ENCODE assay signal across 12 mouse cellular contexts in the genomic region with DNA sequence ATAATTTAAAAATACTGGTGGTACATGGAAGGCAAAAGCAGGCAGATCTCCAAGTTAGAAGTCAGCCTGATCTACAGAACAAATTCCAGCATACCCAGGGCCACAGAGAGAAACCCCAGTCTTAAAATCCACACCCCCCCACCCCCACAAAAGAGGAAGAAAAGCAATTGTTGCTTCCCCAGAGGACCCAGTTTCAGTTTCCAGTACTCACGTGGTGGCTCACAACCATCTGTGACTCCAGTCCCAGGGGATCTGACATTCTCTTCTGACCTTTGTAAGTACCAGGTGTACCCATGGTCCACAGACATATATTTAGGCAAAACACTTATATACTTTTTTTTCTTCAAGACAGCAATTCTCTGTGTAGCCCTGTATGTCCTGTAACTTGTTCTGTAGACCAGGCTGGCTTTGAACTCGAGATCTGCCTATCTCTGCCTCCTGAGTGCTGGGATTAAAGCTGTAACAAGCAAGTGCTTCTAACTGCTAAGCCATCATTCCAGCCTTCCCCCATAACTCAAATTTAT. TPM values are rescaled to one million over a fixed set of nuclear protein-coding genes. Genes with fewer than 3 reads are reported as not detected.
DNase-seq lines count a peak whose midpoint lies in the region; ATAC-seq and TF ChIP-seq lines count a peak whose summit lies in the region.
"Had no signal": no experiment of that assay in that cellular context is flagged by ENCODE, and none has a peak within 500 bp of the region (broad histone marks: within the 10 kb centered on the region; RNA-seq: fewer than 3 reads in every experiment).

No protein-coding gene starts in this region.

- no peak overlapping the region for H3K9ac ChIP-seq in forebrain, embryonic 15.5 days (replicated peaks)

- H3K4me3 ChIP-seq in brown adipose tissue, adult 24 weeks (ENCODE audit: insufficient read depth, low read depth, low read length) = no peak overlapping the region
- H3K4me3 ChIP-seq in myocyte = no peak overlapping the region
- no peak overlapping the region for H3K4me3 ChIP-seq in forebrain, embryonic 15.5 days

- H3ac ChIP-seq in myocyte (ENCODE audit: control insufficient read depth, insufficient read length) = no peak overlapping the region

- no peak for ATAC-seq in forebrain, embryonic 15.5 days (replicated peaks)

- H3K4me2 ChIP-seq in myocyte (ENCODE audit: low read depth) = peak overlapping the region; percentile 86
- H3K4me2 ChIP-seq in forebrain, embryonic 15.5 days (replicated peaks) = no peak overlapping the region

- intact Hi-C loops in heart, postnatal 25 days (cut with DNase I) = loop anchor here (5.0 kb wide), 1 partner anchor 35 kb away; no protein-coding TSS in a partner anchor

- H3K27me3 ChIP-seq in myocyte (ENCODE audit: control insufficient read depth, insufficient read depth, insufficient read length) = no peaks in the 10 kb centered on the region
- no peaks in the 10 kb centered on the region for H3K27me3 ChIP-seq in forebrain, embryonic 15.5 days

- peaks cover 25% of the 10 kb centered on the region for H3K4me1 ChIP-seq in brown adipose tissue, adult 24 weeks (ENCODE audit: control insufficient read depth, insufficient read depth, insufficient read length, low read length)
- peaks cover 23% of the 10 kb centered on the region for H3K4me1 ChIP-seq in forebrain, embryonic 15.5 days

- DNase-seq in heart, adult 18-20 months = peak; percentile 38 to 67
- no peak for DNase-seq in heart, postnatal 25 days (ENCODE audit: low spot score)
- peak; percentile 41 for DNase-seq in 416B (ENCODE audit: low read depth)
- DNase-seq in right cerebral cortex, postnatal 25 days = no peak
- no peak for DNase-seq in ovary, postnatal 36 days (ENCODE audit: low spot score)
- DNase-seq: cerebellum, adult 9-10 months; heart, postnatal 10 days; thymus, adult 2 months had no signal

- H3K9me3 ChIP-seq in forebrain, embryonic 15.5 days = no peaks in the 10 kb centered on the region
- H3K9me3 ChIP-seq: G1E had no signal

- 0 out of 2 replicates have a peak overlapping the region, but pooled peaks have one; percentile 12 for H3K27ac ChIP-seq in brown adipose tissue, adult 24 weeks (replicated peaks; ENCODE audit: low read depth, low read length)
- no peak overlapping the region for H3K27ac ChIP-seq in forebrain, embryonic 15.5 days (replicated peaks)

- peaks cover 82% of the 10 kb centered on the region for H3K79me2 ChIP-seq in myocyte (ENCODE audit: control insufficient read depth, insufficient read depth)

- no peaks in the 10 kb centered on the region for H3K36me3 ChIP-seq in myocyte (ENCODE audit: control insufficient read depth, insufficient read depth)
- no peaks in the 10 kb centered on the region for H3K36me3 ChIP-seq in forebrain, embryonic 15.5 days

- 86% methylated on average over 2 of the region's 2 CpGs for WGBS in forebrain, embryonic 15.5 days

- no peak for TF ChIP-seq POLR2A in myocyte (IDR thresholded peaks at IDR 0.05; ENCODE audit: insufficient read length, low read depth)

TF ChIP-seq in myocyte, 11 proteins besides CTCF, POLR2A, EP300 and RAD21:
- TF ChIP-seq USF1 (IDR thresholded peaks at IDR 0.05; ENCODE audit: low read depth) (peak; percentile 0), REST (IDR thresholded peaks at IDR 0.05; ENCODE audit: insufficient read depth, insufficient read length) (no peak)

RNA-seq across cellular contexts. Expression of gene Pkig, which starts 4.6 kb away (rescaled TPM):
- total RNA-seq in heart, adult 18-20 months (2021) = 100 to 1,000 TPM; 219 to 232 TPM
- total RNA-seq in heart, postnatal 25 days (2021) = 100 to 1,000 TPM; 211 to 235 TPM
- 9.5 and 19.7 TPM in 2 replicates for polyA plus RNA-seq in brown adipose tissue, adult 24 weeks (2012; ENCODE audit: insufficient read depth, insufficient read length, missing spikeins)
- polyA plus RNA-seq in myocyte (2012; fragmentation: generic; extraction: Trizol) = 799 TPM
- 157 and 165 TPM in 2 replicates for polyA plus RNA-seq in forebrain, embryonic 15.5 days (2015; fragmentation: Nextera tagmentation; extraction: Ambion mirVana)

RNA-seq across cellular contexts. Expression of gene Serinc3, which starts 17.8 kb away (rescaled TPM):
- total RNA-seq in heart, adult 18-20 months (2021) = 100 to 1,000 TPM; 284 to 364 TPM
- 100 to 1,000 TPM; 291 to 357 TPM for total RNA-seq in heart, postnatal 25 days (2021)
- polyA plus RNA-seq in brown adipose tissue, adult 24 weeks (2012; ENCODE audit: insufficient read depth, insufficient read length, missing spikeins) = 113 and 134 TPM in 2 replicates
- 88.9 TPM for polyA plus RNA-seq in myocyte (2012; fragmentation: generic; extraction: Trizol)
- 27.9 and 28.8 TPM in 2 replicates for polyA plus RNA-seq in forebrain, embryonic 15.5 days (2015; fragmentation: Nextera tagmentation; extraction: Ambion mirVana)

Comparison
In these comparisons a context has a peak if more than half of its experiments do, and no peak if none do; other contexts are left out.
1. DNase-seq: peak in heart, adult 18-20 months (2 of 2) and 416B (single experiment); none in heart, postnatal 25 days (single experiment), right cerebral cortex, postnatal 25 days (single experiment) and ovary, postnatal 36 days (single experiment).